Mouse (Mus musculus): Measurements from ENCODE around the gene Olfr807.

Olfr807 gene

DNA sequence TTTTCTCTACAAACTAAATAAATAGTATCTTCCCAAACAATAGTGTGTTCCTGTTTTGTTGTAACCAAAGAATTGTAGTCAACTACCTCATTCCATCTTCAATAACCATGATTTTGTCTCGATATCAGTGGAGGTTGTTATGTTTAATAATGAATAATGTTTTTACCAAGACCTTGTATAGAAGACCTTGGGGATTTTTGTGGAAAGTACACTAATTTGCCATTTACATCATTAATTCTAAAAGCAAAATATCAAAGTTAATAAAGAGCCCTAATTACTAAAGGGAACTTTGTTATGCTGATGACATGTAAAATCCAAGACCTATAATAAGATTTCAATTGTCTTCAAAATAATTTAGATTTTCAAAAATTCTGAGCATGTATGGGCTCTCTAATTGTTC lies at the start of gene Olfr807:
TSS of gene Olfr807 (minus strand) at position 101 of the 400 bp plus-strand sequence.
- DNase-seq = no peak

GRCm38 (mm10) chr10:129804296-129804695 lies 46.7 kb upstream of the Olfr807 start, which contains the start of gene Olfr811:
Olfr811 (minus strand) TSS chr10:129804396.
- no peak for DNase-seq

DNA sequence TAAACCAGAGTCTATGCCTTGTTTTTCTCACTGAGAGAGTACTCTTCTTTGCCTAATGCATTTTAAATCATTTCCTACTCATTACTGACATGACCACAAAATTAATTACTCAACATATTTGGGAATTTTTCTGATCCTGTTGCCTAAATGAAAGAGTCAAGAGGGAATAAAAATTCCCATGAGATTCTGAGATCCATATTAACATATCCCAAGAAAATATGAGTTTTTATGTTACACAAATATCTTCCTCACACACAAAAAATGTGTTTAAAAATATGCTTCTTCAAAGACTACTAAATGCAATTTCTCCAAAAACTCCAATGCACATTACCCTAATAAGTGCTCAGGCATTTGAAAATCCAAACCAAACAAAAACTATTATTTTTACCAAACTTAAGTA lies 37.2 kb upstream of the Olfr807 start, which contains the start of gene Olfr810:
TSS of gene Olfr810 (minus strand) at position 101 of the 400 bp plus-strand sequence.
- no peak for DNase-seq

- peak; percentile 69 for DNase-seq
These were observed 20.5 kb upstream of the Olfr807 start for GRCm38 (mm10) chr10:129778123-129778522.

- DNase-seq = no peak
These were observed 16.7 kb upstream of the Olfr807 start, which contains the start of gene Olfr809 for GRCm38 (mm10) chr10:129774338-129774737. Olfr809 (plus strand) TSS chr10:129774638.

GRCm38 (mm10) chr10:129765182-129765581 lies 7.6 kb upstream of the Olfr807 start, which contains the start of gene Olfr808:
Olfr808 (plus strand) TSS chr10:129765482.
- no peak for DNase-seq

GRCm38 (mm10) chr10:129741821-129742220 lies 15.8 kb downstream of the Olfr807 start, which contains the start of gene Olfr806:
Olfr806 (minus strand) TSS chr10:129741921.
- no peak for DNase-seq

- DNase-seq = no peak
These were observed 28.3 kb downstream of the Olfr807 start, which contains the start of gene Olfr805 for GRCm38 (mm10) chr10:129729275-129729674. Olfr805 (minus strand) TSS chr10:129729375.
